In the genomic region with DNA sequence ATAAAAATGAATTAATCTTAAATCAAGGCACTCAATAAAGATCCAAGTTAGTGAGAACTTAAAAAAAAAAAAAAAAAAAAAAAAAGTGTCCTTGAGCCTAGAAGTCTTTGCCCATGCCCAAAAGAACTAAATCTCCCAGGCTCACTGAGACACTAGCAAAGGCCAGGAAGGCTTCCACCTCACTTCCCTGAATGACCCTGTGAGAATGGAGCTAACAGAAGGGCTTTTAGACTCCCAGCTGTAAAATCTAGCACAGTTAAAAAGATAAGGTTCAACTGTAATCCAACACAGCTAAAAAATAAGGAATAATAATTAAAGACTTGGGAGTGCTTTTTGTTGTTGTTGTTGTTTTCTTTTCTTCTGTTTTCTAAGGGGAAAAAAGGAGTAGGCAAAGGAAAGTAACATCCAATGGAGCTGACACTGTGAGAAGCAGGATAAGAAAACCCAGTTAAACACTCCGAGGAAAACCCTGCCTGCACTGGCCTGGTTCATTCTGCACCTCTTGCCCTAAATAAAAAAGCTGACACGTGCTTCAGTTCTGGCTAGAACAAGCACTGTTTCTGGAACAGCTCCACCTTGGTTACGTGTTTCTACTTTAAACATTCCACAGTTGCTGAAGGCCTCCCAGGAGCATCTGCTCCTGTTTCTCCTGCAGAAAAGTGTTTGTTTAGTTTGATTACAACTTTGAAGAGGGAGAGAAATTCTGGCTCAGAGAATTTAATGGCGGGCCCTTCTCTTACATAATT, we compare ENCODE assay signal across 8 mouse cellular contexts. TPM values are rescaled to one million over a fixed set of nuclear protein-coding genes. Genes with fewer than 3 reads are reported as not detected.
DNase-seq lines count a peak whose midpoint lies in the region; ATAC-seq lines count a peak whose summit lies in the region.

No protein-coding gene starts in this region.

- peak overlapping the region; percentile 28; the same call in 1 of the 2 replicates for H3K27ac ChIP-seq in kidney, embryonic 15.5 days
- H3K27ac ChIP-seq in midbrain, embryonic 16.5 days (ENCODE audit: low read length): no peak overlapping the region

- ATAC-seq in kidney, embryonic 15.5 days (replicated peaks; ENCODE audit: low FRiP score): no peak
- ATAC-seq in midbrain, embryonic 16.5 days: no peak

- DNase-seq in gastrocnemius, adult 18-20 months (ENCODE audit: low spot score): peak; percentile 77
- DNase-seq in gastrocnemius, postnatal 10 days: no peak
- peak; percentile 53 for DNase-seq in 3T3-L1 (ENCODE audit: low read depth, low spot score)
- peak; percentile 52 to 67 for DNase-seq in cerebellum, postnatal 10 days
- peak; percentile 33 to 38 for DNase-seq in lung, postnatal 4 days
- DNase-seq in thymus, postnatal 36 days: no peak

- no peaks in the 10 kb centered on the region for H3K27me3 ChIP-seq in kidney, embryonic 15.5 days
- no peaks in the 10 kb centered on the region for H3K27me3 ChIP-seq in midbrain, embryonic 16.5 days (ENCODE audit: control insufficient read depth, insufficient read depth, low read depth, low read length)

- H3K36me3 ChIP-seq in kidney, embryonic 15.5 days: no peaks in the 10 kb centered on the region
- H3K36me3 ChIP-seq in midbrain, embryonic 16.5 days (ENCODE audit: control insufficient read depth, insufficient read depth, low read length): no peaks in the 10 kb centered on the region

- no peak overlapping the region for H3K4me3 ChIP-seq in kidney, embryonic 15.5 days (replicated peaks)
- H3K4me3 ChIP-seq in midbrain, embryonic 16.5 days (ENCODE audit: low read depth, low read length): no peak overlapping the region

- H3K4me2 ChIP-seq in kidney, embryonic 15.5 days: no peak overlapping the region
- no peak overlapping the region for H3K4me2 ChIP-seq in midbrain, embryonic 16.5 days (ENCODE audit: low read length)

- H3K9me3 ChIP-seq in kidney, embryonic 15.5 days (replicated peaks): no peaks in the 10 kb centered on the region
- no peaks in the 10 kb centered on the region for H3K9me3 ChIP-seq in midbrain, embryonic 16.5 days (replicated peaks; ENCODE audit: control insufficient read depth, low read length, poor library complexity, severe bottlenecking)

- H3K4me1 ChIP-seq in kidney, embryonic 15.5 days: peaks cover 48% of the 10 kb centered on the region
- peaks cover 3% of the 10 kb centered on the region; the same call in 1 of the 2 replicates for H3K4me1 ChIP-seq in midbrain, embryonic 16.5 days (ENCODE audit: control insufficient read depth, insufficient read depth, low read length)

- no peak overlapping the region for H3K9ac ChIP-seq in kidney, embryonic 15.5 days
- no peak overlapping the region for H3K9ac ChIP-seq in midbrain, embryonic 16.5 days (ENCODE audit: low read depth, low read length)

- 23% methylated on average over 4 of the region's 4 CpGs for WGBS in kidney, embryonic 15.5 days
- WGBS in midbrain, embryonic 16.5 days: 42% methylated on average over 4 of the region's 4 CpGs

RNA-seq across cellular contexts. Expression of gene Znrf3, which starts 23.0 kb away (rescaled TPM):
- total RNA-seq in gastrocnemius, adult 18-20 months (2021): 1 to 10 TPM; 5.0 to 7.4 TPM
- total RNA-seq in gastrocnemius, postnatal 10 days (2021): 10 to 100 TPM; 14.6 to 16.3 TPM
- 17.5 and 18.2 TPM in 2 replicates for polyA plus RNA-seq in kidney, embryonic 15.5 days (2015; fragmentation: Nextera tagmentation; extraction: Ambion mirVana)
- polyA plus RNA-seq in midbrain, embryonic 16.5 days (2015; fragmentation: Nextera tagmentation; extraction: Ambion mirVana): 7.7 and 9.0 TPM in 2 replicates

Comparison
In these comparisons a context has a peak if more than half of its experiments do, and no peak if none do; other contexts are left out.
1. DNase-seq: peak in gastrocnemius, adult 18-20 months (single experiment), 3T3-L1 (single experiment), cerebellum, postnatal 10 days (2 of 2) and lung, postnatal 4 days (2 of 2); none in gastrocnemius, postnatal 10 days (single experiment) and thymus, postnatal 36 days (0 of 2).